Mouse (Mus musculus): ENCODE measurements at regions not wholly inside any gene's neighbourhood (a gene's known extent, or its start where the extent isn't known, plus 50 kb on each side); places are given as distances from the start of the nearest gene placed in this dataset.

GRCm38 (mm10) chrX:10397257-10397656 lies 87.7 kb upstream of the Tspan7 start:
- WGBS, result 52% methylated on average over 2 of the region's 2 CpGs

DNA sequence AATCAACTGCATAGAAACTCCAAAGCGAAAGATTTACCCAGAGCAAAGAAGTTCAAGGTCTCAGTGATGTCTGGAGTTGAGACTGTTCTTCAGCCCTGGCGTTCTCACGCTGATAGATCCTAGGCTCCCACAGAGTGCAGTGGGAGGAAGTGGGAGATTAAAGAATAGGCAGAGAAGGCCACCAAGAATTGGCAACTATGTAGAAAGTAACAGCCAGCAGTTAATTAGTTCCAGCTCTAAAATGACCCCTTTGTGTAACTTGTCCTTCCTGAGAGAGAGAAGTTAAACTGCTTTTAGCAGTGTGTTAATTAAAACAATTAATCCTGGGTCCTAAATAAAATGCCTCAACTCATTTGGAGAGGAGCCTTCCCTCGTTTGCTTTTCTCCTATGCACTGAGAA lies 73.7 kb upstream of the Tspan7 start:
- Histone ChIP-seq H3K4me1 (ENCODE audit: insufficient read depth, low read length) (no peaks in the 10 kb centered on the region), H3K27ac (ENCODE audit: low read length) (no peak overlapping the region), H3K36me3 (ENCODE audit: insufficient read depth, low read length) (no peaks in the 10 kb centered on the region), H3K27me3 (ENCODE audit: insufficient read depth, low read length) (no peaks in the 10 kb centered on the region), H3K9ac (replicated peaks; ENCODE audit: low read length) (no peak overlapping the region), H3K4me2 (replicated peaks; ENCODE audit: low read depth, low read length) (no peak overlapping the region), H3K4me3 (ENCODE audit: low read length) (no peak overlapping the region), H3K9me3 (ENCODE audit: low read length) (no peaks in the 10 kb centered on the region)
- WGBS, result 51% methylated on average over 4 of the region's 4 CpGs
- ATAC-seq (ENCODE audit: low FRiP score, low TSS enrichment), result no peak

More at GRCm38 (mm10) chrX:10397257-10397656, 87.7 kb upstream of the Tspan7 start:
- Histone ChIP-seq H3K4me2 (replicated peaks; ENCODE audit: low read depth, low read length) (no peak overlapping the region), H3K9me3 (ENCODE audit: low read length) (no peaks in the 10 kb centered on the region), H3K4me1 (ENCODE audit: insufficient read depth, low read length) (no peaks in the 10 kb centered on the region), H3K36me3 (ENCODE audit: insufficient read depth, low read length) (no peaks in the 10 kb centered on the region), H3K4me3 (ENCODE audit: low read length) (no peak overlapping the region), H3K9ac (replicated peaks; ENCODE audit: low read length) (no peak overlapping the region), H3K27ac (ENCODE audit: low read length) (no peak overlapping the region), H3K27me3 (ENCODE audit: insufficient read depth, low read length) (no peaks in the 10 kb centered on the region)
- ATAC-seq (ENCODE audit: low FRiP score, low TSS enrichment), result no peak

DNA sequence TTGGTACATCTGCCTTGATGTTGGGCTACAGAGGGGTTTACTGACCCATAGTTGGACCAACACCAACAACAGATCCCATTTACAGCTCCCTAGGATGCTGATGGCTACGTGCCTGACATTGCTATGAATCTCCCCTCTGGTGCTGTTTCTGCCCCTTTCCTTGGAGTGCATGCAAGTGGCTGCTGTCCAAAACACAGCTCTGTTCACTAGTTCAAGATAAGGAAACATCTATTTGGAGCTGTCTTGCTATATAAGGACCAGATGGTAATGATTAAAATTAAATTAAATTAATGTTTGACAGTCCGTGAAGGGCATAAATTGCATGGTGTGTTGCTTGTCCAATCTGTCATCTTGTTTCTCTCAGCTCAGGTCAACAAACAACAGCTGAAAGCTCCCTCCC lies 62.5 kb upstream of the Tspan7 start:
- H3K4me2 ChIP-seq (replicated peaks; ENCODE audit: low read depth, low read length), result no peak overlapping the region
- no peaks in the 10 kb centered on the region for H3K36me3 ChIP-seq (ENCODE audit: insufficient read depth, low read length)
- H3K4me1 ChIP-seq (ENCODE audit: insufficient read depth, low read length), result no peaks in the 10 kb centered on the region
- no peak overlapping the region for H3K4me3 ChIP-seq (ENCODE audit: low read length)
- peak; percentile 80 for ATAC-seq (ENCODE audit: low FRiP score, low TSS enrichment)
- H3K9ac ChIP-seq (replicated peaks; ENCODE audit: low read length), result no peak overlapping the region
- WGBS, result 57% methylated on average over 2 of the region's 2 CpGs
- H3K27ac ChIP-seq (ENCODE audit: low read length), result no peak overlapping the region
- no peaks in the 10 kb centered on the region for H3K27me3 ChIP-seq (ENCODE audit: insufficient read depth, low read length)
- H3K9me3 ChIP-seq (ENCODE audit: low read length), result no peaks in the 10 kb centered on the region
